Mouse (Mus musculus): ENCODE data around the gene Kcnd3. TPM values are rescaled to one million over a fixed set of nuclear protein-coding genes. Genes with fewer than 3 reads are reported as not detected.
"Not testable (repeated sequence)": the region's sequence is repeated elsewhere in the genome, so short reads cannot be mapped to it uniquely, and the experiment has no call there.

The Kcnd3 gene
- total RNA-seq, 4 experiments from 2014 or later = 0.05 to 0.18 (median 0.14) TPM

DNA sequence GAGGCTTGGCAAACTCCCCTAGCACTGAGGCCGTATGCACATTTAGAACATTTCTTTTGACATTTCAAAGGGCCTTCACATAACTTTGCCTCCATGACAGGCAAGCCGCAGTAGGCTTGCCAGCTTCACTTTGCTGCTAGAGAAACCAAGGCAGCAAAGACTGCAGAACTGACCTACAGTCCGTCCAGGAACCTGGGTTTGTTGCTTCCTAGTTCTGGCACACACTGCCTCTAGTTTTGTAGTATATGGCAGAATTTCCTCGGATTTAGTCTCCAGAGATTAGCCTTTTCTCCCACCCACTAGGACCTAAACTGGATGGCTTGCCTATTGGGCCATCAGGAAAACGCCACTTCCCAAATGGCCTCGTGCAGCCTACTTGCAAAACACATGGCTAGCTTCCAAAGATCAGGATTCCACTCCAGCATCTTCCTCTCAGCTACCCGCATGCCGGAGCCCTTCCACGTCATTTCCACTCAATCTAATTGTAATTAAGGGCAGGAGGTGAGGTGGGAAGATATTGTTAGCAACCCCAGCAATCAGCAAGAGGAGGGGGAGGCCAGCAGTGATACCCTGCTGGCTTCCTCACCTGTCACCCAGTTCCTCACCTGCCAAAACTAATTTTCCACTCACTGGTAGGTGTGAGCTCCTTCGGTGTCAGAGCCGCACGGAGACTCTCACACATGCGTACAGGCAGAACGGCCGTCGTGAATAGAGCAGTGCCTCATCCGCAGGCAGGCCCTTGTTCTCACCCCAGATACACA lies 244.4 kb downstream of the Kcnd3 start:
- no peak for DNase-seq (ENCODE audit: low spot score in 2 of 2)

DNA sequence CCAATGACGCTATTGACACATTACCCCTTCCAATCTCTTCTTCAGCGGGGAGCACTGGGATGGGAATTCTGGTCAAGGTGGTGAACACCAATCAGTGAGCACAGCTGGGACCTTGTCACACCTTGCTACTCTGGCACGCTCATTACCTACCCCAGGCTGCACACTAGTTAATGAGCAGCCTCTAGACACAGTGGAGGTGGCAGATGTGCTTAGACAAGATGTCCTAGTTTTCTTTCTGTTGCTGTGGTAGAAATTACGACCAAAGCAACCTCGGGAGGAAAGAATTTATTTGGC lies 245.0 kb downstream of the Kcnd3 start:
- DNase-seq (ENCODE audit: low spot score in 2 of 2) = no peak

DNA sequence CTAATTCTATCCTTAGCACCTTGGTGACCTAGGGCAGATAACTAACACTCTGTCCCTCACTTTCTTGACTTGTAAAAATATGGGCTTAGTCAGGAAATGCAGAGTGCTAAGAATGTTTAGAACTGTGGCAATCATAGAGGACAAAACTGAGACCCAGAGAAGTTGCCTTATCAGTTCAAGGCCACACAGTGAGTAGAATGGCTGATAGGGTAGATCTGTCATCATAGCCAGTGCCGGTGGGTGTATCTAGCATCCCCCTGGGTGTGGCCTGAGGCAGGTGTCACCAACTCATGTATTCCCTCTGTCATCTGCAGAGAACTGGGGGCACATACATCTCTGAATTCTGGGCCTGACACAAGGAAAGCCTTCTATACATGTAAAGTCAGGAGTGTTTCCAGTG lies 246.2 kb downstream of the Kcnd3 start:
- DNase-seq (ENCODE audit: low spot score in 2 of 2) = no peak

DNA sequence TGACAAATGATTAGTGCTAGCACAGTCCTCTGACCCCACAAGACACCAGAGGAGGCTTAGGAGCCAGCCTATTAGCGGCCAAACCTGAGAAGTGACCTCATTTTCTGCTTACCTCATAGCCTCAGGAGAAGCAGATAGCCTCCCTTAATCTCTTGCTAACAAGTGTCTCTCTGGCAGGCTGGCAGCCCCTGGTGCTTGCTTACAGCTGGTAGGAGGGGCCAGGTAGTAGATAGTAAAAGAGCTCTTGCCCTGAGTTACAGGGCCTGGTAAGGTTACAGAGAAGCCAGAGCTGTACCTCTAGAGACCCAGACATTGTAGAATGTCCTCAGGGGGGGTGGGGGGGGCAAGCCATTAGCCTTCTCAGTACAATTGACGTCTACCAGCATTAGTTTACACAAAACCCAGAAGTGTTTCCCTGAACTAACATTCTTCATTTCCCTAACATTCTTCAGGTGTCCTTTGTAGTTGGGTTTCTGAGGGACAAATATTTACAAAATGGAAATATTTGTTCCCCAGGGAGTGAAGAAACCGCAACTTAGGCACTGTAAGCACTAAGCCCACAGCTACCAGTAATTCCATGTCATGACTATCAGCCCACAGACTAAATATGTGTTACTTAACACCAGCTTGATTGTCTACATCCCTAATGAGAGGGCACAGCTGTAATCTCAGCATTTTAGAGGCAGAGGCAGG lies 247.3 kb downstream of the Kcnd3 start:
- no peak for DNase-seq (ENCODE audit: low spot score in 2 of 2)

- not testable (repeated sequence) for DNase-seq (ENCODE audit: low spot score in 2 of 2)
These were observed 248.7 kb downstream of the Kcnd3 start for GRCm38 (mm10) chr3:105700786-105701185.

DNA sequence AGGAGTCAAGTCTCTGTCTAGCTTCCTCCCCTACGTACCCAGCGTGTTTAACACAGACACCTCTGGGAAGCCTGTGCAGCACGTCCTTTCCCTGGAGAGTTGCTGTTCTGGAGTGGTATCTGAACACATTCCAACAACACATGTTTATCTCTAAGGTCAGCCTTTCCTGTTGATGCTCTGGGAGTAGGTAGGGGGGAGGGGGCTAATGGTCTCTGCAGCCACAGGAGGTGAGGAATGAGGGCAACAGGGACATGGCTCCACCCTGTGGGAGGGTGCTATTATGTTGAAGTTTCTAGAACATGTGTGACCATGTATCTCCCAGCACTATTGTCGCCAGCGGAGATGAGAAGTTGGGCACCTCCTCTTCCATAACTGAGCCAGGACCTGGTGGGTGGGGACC lies 249.3 kb downstream of the Kcnd3 start:
- no peak for DNase-seq (ENCODE audit: low spot score in 2 of 2)

- DNase-seq (ENCODE audit: low spot score in 2 of 2) = no peak
These were observed 251.4 kb downstream of the Kcnd3 start for GRCm38 (mm10) chr3:105703571-105703970.

GRCm38 (mm10) chr3:105704031-105705008 lies 252.2 kb downstream of the Kcnd3 start, which contains the start of gene Inka2:
Gene Inka2, plus strand, starts transcription at chr3:105704599.
- DNase-seq (ENCODE audit: low spot score in 2 of 2) = peak; percentile 61 to 72

- peak; percentile 36 to 69 for DNase-seq (ENCODE audit: low spot score in 2 of 2)
These were observed 253.0 kb downstream of the Kcnd3 start for GRCm38 (mm10) chr3:105705061-105705549.

- DNase-seq (ENCODE audit: low spot score in 2 of 2) = no peak
These were observed 253.4 kb downstream of the Kcnd3 start for GRCm38 (mm10) chr3:105705561-105705960.

- no peak for DNase-seq (ENCODE audit: low spot score in 2 of 2)
These were observed 254.4 kb downstream of the Kcnd3 start for GRCm38 (mm10) chr3:105706366-105707020.

- no peak for DNase-seq (ENCODE audit: low spot score in 2 of 2)
These were observed 255.5 kb downstream of the Kcnd3 start for GRCm38 (mm10) chr3:105707590-105707989.

DNA sequence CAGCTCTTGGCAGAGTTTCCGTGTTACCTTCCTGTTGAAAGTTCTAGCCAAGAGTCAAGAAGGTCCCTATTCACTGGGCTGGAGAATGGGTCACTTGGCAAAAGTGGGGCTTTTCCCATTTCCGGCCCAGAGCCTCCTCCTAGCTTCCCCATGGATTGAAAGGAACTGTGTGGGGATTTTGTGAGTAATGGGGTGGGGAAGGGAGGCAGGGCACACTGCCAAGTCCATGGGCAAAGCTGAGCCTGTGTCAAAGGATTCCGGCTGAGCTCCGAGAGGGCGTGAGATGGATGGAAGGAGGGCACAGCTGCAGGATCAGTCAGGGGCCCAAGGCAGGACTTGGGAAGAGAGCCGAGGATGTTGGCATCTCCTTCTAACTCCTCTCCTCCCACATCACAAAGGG lies 258.1 kb downstream of the Kcnd3 start:
- DNase-seq (ENCODE audit: low spot score in 2 of 2) = no peak

- DNase-seq (ENCODE audit: low spot score in 2 of 2) = peak; percentile 54 to 72
These were observed 259.6 kb downstream of the Kcnd3 start for GRCm38 (mm10) chr3:105711741-105712140.

DNA sequence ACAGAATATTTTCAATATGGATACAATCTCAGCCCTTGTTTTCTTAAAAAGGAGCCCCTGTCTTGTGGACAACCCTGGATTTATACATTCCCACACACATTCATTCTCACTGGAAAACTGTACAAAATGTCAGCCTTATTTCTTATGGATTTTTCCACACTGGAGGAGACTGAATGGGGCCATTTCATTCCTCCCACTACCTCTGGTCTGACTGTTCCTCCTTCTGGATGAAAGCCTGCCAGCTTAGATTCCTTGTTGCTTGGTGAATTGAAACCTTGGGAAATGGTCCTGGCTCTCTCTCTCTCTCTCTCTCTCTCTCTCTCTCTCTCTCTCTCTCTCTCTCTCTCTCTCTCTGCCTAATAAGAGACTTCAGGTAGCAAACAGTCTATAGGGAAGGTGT lies 260.7 kb downstream of the Kcnd3 start:
- no peak for DNase-seq (ENCODE audit: low spot score in 2 of 2)

DNA sequence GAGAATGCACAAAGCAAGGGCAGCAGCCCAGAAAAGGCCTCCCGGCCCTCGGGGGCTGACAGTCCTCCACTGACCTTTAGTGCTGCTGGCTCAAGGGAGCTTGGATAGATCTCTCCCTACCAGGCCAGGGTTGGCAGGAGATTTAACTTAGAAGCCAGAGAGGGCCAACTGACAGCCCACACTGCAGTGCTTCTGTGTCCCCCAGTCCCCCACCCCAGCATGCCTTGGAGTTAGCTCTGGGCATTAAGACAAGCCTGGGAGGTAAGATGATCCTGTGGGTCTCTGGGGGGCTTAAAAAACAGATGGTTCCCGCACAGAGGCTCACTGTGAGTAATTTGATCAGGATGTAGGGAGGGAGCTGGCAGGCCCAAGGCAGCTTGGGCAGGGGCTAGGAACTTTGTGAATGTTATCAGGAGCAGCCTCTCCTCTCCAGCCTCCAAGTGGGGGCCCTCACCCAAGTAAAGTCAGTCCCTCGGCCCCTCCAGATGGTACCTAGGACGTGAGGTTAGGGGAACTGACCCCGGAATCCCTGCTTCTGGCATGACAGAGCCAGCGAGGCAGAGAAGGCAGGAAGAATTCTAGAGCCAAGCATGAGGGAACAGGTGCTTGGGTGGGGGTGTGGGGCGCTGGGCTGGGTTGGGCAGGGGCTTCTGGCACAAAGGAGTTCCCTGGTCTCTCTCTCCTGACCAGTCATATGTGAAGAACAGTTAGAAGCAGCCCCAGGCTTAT lies 262.1 kb downstream of the Kcnd3 start:
- peak; percentile 52 to 63 for DNase-seq (ENCODE audit: low spot score in 2 of 2)

GRCm38 (mm10) chr3:105714820-105715167 lies 262.7 kb downstream of the Kcnd3 start:
- DNase-seq (ENCODE audit: low spot score in 2 of 2) = no peak

GRCm38 (mm10) chr3:105716353-105717000 lies 264.3 kb downstream of the Kcnd3 start:
- DNase-seq (ENCODE audit: low spot score in 2 of 2) = no peak

- DNase-seq (ENCODE audit: low spot score in 2 of 2) = peak; percentile 49 to 65
These were observed 265.9 kb downstream of the Kcnd3 start for GRCm38 (mm10) chr3:105717856-105718555.
